Mouse (Mus musculus) midbrain, embryonic 14.5 days (tissue): ENCODE measurements around the gene Spred3. TPM values are rescaled to one million over a fixed set of nuclear protein-coding genes. Genes with fewer than 3 reads are reported as not detected.
A peak's percentile ranks its signal among the peaks of the same experiment; 100 is the strongest.

ENCODE experiments used
- ATAC-seq: fragments of 200-750 bp; cut with Nextera tagmentation; 2 replicates; pipeline ENCODE4 v1.8.0; 2017; ENCODE audit warnings: moderate number of reproducible peaks, moderate library complexity; ENCODE audit not compliant: low FRiP score, low TSS enrichment
- DNase-seq: peaks from one replicate; pipeline ENCODE4 v3.0.0-alpha.2; 2015
- H3K27ac ChIP-seq: fragments of 300-500 bp; sonication (generic); replicated peaks from 2 replicates; pipeline ENCODE4 v1.5.1; 2014; ENCODE audit warnings: mild to moderate bottlenecking, low read depth, low read length, moderate library complexity
- H3K27me3 ChIP-seq: fragments of 300-500 bp; sonication (generic); 2 replicates; pipeline ENCODE4 v1.6.1; 2014; ENCODE audit warnings: low read length, control low read depth, mixed read lengths; ENCODE audit not compliant: control insufficient read depth, insufficient read depth
- H3K36me3 ChIP-seq: fragments of 300-500 bp; sonication (generic); 2 replicates; pipeline ENCODE4 v1.6.1; 2014; ENCODE audit warnings: low read length, control low read depth; ENCODE audit not compliant: control insufficient read depth, insufficient read depth
- H3K4me1 ChIP-seq: fragments of 300-500 bp; sonication (generic); 2 replicates; pipeline ENCODE4 v1.6.1; 2014; ENCODE audit warnings: mild to moderate bottlenecking, antibody characterized with exemption, low read length, control low read depth; ENCODE audit not compliant: control insufficient read depth, insufficient read depth
- H3K4me2 ChIP-seq: fragments of 300-500 bp; sonication (generic); 2 replicates; pipeline ENCODE4 v1.6.1; 2014; ENCODE audit warnings: mild to moderate bottlenecking, low read length, moderate library complexity
- H3K4me3 ChIP-seq: fragments of 300-500 bp; sonication (generic); replicated peaks from 2 replicates; pipeline ENCODE4 v1.5.1; 2014; ENCODE audit warnings: low read depth, low read length
- H3K9ac ChIP-seq: fragments of 300-500 bp; sonication (generic); replicated peaks from 2 replicates; pipeline ENCODE4 v1.6.1; 2014; ENCODE audit warnings: mild to moderate bottlenecking, low read length, moderate library complexity
- H3K9me3 ChIP-seq: fragments of 300-500 bp; sonication (generic); 2 replicates; pipeline ENCODE4 v1.6.1; 2016; ENCODE audit warnings: low read length, control low read depth, mixed read lengths; ENCODE audit not compliant: control insufficient read depth
- WGBS: fragments of 180-500 bp; shearing (Covaris S2); extraction: QIAGEN DNeasy Blood & Tissue Kit; methylation state at CpG from one replicate; pipeline ENCODE4 v1.1.7; 2014; 5-methylcytosine and 5-hydroxymethylcytosine counted together
- polyA plus RNA-seq: library from polyadenylated mRNA; unstranded; fragments of >200 nt; fragmentation: Nextera tagmentation; extraction: Ambion mirVana; gene quantifications from 2 replicates; pipeline ENCODE4 v1.2.1, GENCODE M21; 2014

Spred3 gene
- polyA plus RNA-seq, 1 experiment from 2014 or later: 9.4 TPM

DNA sequence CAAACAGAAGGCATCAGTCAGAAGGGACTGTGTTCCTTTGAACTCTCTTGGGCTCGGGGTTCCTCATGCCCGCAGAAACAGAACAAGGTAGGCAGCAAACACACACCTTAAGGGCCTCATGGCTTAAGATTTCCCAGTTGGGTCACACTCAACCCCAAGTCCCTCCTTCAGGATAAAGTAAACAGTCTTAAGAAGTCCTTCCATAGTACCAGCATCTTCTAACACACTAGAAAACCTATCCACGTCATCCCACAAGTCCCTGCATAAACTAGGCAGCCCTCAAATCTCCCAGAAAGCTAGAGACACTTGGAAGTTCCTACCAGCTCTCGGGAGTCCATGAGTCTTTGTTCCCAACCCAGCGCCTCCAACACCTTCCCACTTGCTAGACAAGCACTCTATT is 7.9 kb downstream of the Spred3 start:
- no peaks in the 10 kb centered on the region for H3K27me3 ChIP-seq
- no peak overlapping the region for H3K4me3 ChIP-seq
- no peak overlapping the region for H3K9ac ChIP-seq
- H3K27ac ChIP-seq: no peak overlapping the region
- 82% methylated on average over 5 of the region's 5 CpGs for WGBS
- no peak overlapping the region for H3K4me2 ChIP-seq
- DNase-seq: no peak
- peaks cover 18% of the 10 kb centered on the region for H3K36me3 ChIP-seq
- no peak for ATAC-seq
- H3K9me3 ChIP-seq: no peaks in the 10 kb centered on the region
- no peaks in the 10 kb centered on the region for H3K4me1 ChIP-seq

DNA sequence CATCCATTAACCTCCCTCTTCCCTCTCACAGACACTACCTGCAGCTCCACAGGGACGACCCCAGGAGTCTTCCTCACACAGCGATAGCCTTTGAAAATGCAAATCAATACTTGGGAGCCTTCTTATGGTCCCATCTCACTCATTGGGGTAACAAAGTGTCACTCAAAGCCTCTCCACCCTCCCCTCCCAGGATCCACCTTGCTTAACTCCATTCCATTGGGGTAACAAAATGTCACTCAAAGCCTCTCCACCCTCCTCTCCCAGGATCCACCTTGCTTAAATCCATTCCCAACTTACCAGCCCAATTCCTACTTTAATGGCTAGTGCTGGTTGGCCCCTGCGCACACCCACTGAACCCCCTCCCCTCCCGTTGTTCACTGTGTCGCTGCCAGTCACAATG is 11.9 kb downstream of the Spred3 start:
- H3K9ac ChIP-seq: no peak overlapping the region
- H3K4me1 ChIP-seq: 0 out of 2 replicates have a peak, but pooled peaks cover 5% of the 10 kb centered on the region
- DNase-seq (no peak), ATAC-seq (no peak)
- H3K27me3 ChIP-seq: no peaks in the 10 kb centered on the region
- peaks cover 18% of the 10 kb centered on the region for H3K36me3 ChIP-seq
- 2% methylated on average over 5 of the region's 5 CpGs for WGBS
- no peak overlapping the region for H3K4me2 ChIP-seq
- H3K27ac ChIP-seq: no peak overlapping the region
- H3K4me3 ChIP-seq: no peak overlapping the region
- no peaks in the 10 kb centered on the region for H3K9me3 ChIP-seq

GRCm38 (mm10) chr7:29155838-29156782 is 14.1 kb downstream of the Spred3 start, which contains the start of gene Fam98c:
Gene Fam98c, minus strand, starts transcription at chr7:29156234.
- WGBS: 3% methylated on average over 67 of the region's 68 CpGs
- no peaks in the 10 kb centered on the region for H3K9me3 ChIP-seq
- ATAC-seq: peak; percentile 85

GRCm38 (mm10) chr7:29155196-29155837 is 14.9 kb downstream of the Spred3 start:
- Histone ChIP-seq H3K9me3 (no peaks in the 10 kb centered on the region), H3K4me2 (peak overlapping the region; percentile 92), H3K4me3 (peak overlapping the region; percentile 72), H3K27me3 (no peaks in the 10 kb centered on the region), H3K27ac (peak overlapping the region; percentile 87), H3K36me3 (no peaks in the 10 kb centered on the region), H3K9ac (peak overlapping the region; percentile 69), H3K4me1 (0 out of 2 replicates have a peak, but pooled peaks cover 5% of the 10 kb centered on the region)
- DNase-seq (peak; percentile 93), ATAC-seq (peak; percentile 92)
- WGBS: 6% methylated on average over 37 of the region's 37 CpGs

More at GRCm38 (mm10) chr7:29155838-29156782, 14.1 kb downstream of the Spred3 start, which contains the start of gene Fam98c:
- DNase-seq: peak; percentile 93
- peak within 1 kb of the TSS; percentile 69 for H3K9ac ChIP-seq
- peaks cover 4% of the 10 kb centered on the region for H3K36me3 ChIP-seq
- H3K27ac ChIP-seq: peak within 1 kb of the TSS; percentile 87
- H3K4me3 ChIP-seq: peak within 1 kb of the TSS; percentile 72
- H3K27me3 ChIP-seq: no peaks in the 10 kb centered on the region
- H3K4me1 ChIP-seq: 0 out of 2 replicates have a peak, but pooled peaks cover 5% of the 10 kb centered on the region
- H3K4me2 ChIP-seq: peak within 1 kb of the TSS; percentile 92

DNA sequence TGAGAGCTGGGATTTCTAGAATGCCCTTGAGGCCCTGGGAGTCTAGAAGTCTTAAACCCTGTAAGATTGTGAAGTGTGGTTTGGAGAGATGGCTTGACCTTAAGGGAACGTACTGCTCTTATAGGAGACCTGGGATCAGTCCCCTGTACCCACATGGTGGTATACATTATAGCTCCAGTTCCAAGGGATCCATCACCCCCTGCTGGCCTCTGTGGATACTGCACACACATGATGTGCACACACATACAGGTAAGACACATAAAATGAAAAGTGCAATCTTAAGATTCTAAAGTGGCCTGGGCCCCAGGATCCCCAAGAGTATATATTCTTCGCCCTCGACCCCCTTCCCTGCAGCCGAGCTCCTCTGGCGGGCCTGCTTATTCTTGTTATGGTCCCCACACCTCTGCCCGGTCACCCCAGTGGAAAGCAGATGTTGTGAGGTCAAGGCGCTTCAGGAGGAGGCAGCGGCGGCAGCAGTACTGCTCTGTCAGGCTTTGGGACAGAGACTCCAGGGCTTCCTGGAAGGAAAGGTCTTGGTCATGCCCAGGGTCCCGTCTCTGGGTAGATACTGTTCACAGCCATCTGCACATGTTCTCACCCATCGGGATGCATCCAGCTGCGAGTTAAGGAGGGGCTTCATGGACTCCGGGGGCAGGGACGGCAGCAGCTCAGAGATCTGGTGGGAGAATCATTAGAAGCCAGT is 16.0 kb downstream of the Spred3 start:
- H3K27ac ChIP-seq: no peak overlapping the region
- WGBS: 98% methylated on average over 14 of the region's 14 CpGs

GRCm38 (mm10) chr7:29151486-29151885 is 18.7 kb downstream of the Spred3 start:
- ATAC-seq: no peak
- no peak for DNase-seq
- Histone ChIP-seq H3K4me2 (no peak overlapping the region), H3K4me1 (0 out of 2 replicates have a peak, but pooled peaks cover 5% of the 10 kb centered on the region), H3K9me3 (no peaks in the 10 kb centered on the region), H3K9ac (no peak overlapping the region), H3K27me3 (no peaks in the 10 kb centered on the region), H3K4me3 (no peak overlapping the region), H3K27ac (no peak overlapping the region), H3K36me3 (no peaks in the 10 kb centered on the region)
- 68% methylated on average over 10 of the region's 10 CpGs for WGBS

More for the DNA sequence above, 16.0 kb downstream of the Spred3 start:
- no peak for ATAC-seq
- Histone ChIP-seq H3K4me1 (0 out of 2 replicates have a peak, but pooled peaks cover 5% of the 10 kb centered on the region), H3K36me3 (no peaks in the 10 kb centered on the region), H3K4me2 (no peak overlapping the region), H3K9ac (no peak overlapping the region), H3K4me3 (no peak overlapping the region), H3K27me3 (no peaks in the 10 kb centered on the region), H3K9me3 (no peaks in the 10 kb centered on the region)
- DNase-seq: no peak

DNA sequence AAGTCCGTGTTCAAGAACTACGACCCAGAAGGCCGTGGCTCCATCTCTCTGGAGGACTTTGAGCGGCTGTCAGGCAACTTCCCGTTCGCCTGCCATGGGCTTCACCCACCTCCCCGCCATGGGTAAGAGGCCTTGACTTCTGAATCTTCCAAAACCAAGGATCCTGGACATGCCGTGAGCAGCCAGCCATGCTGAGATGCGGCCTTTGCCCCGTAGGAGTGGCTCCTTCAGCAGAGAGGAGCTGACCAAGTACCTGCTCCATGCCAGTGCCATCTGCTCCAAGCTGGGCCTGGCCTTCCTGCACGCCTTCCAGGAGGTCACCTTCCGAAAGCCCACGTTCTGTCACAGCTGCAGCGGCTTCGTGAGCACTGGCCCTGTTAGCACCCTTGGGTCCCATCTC is 21.4 kb downstream of the Spred3 start:
- H3K27ac ChIP-seq: no peak overlapping the region
- 91% methylated on average over 15 of the region's 15 CpGs for WGBS
- no peak overlapping the region for H3K4me3 ChIP-seq
- H3K27me3 ChIP-seq: no peaks in the 10 kb centered on the region
- H3K9ac ChIP-seq: no peak overlapping the region
- DNase-seq (no peak), ATAC-seq (no peak)
- no peak overlapping the region for H3K4me2 ChIP-seq
- no peaks in the 10 kb centered on the region for H3K9me3 ChIP-seq
- no peaks in the 10 kb centered on the region for H3K4me1 ChIP-seq
- no peaks in the 10 kb centered on the region for H3K36me3 ChIP-seq

GRCm38 (mm10) chr7:29146625-29147367 is 23.4 kb downstream of the Spred3 start:
- DNase-seq (no peak), ATAC-seq (no peak)
- H3K4me1 ChIP-seq: no peaks in the 10 kb centered on the region
- H3K4me2 ChIP-seq: no peak overlapping the region
- H3K4me3 ChIP-seq: no peak overlapping the region
- H3K27ac ChIP-seq: no peak overlapping the region
- no peak overlapping the region for H3K9ac ChIP-seq
- no peaks in the 10 kb centered on the region for H3K27me3 ChIP-seq
- 88% methylated on average over 7 of the region's 7 CpGs for WGBS
- H3K36me3 ChIP-seq: no peaks in the 10 kb centered on the region
- H3K9me3 ChIP-seq: no peaks in the 10 kb centered on the region
